Mouse (Mus musculus) thymus, postnatal 14 days (tissue): Measurements from ENCODE around the gene 1700030K09Rik.

Source experiments
- DNase-seq: peaks from one replicate; pipeline ENCODE4 v3.0.0; 2021

Gene 1700030K09Rik

GRCm38 (mm10) chr8:72464211-72464610, 20.5 kb downstream of the 1700030K09Rik start:
- no peak for DNase-seq

- DNase-seq = no peak
These were observed 25.6 kb downstream of the 1700030K09Rik start for GRCm38 (mm10) chr8:72469243-72469642.

- DNase-seq = no peak
These were observed 26.3 kb downstream of the 1700030K09Rik start for GRCm38 (mm10) chr8:72469984-72470383.

- DNase-seq = no peak
These were observed 27.0 kb downstream of the 1700030K09Rik start for GRCm38 (mm10) chr8:72470684-72471083.

- peak; percentile 96 for DNase-seq
These were observed 31.3 kb downstream of the 1700030K09Rik start, which contains the start of gene Cherp for GRCm38 (mm10) chr8:72474826-72475546. TSS of gene Cherp (minus strand) at chr8:72475226.

GRCm38 (mm10) chr8:72485456-72486199, 41.9 kb downstream of the 1700030K09Rik start:
- DNase-seq = no peak

GRCm38 (mm10) chr8:72487014-72487413, 43.3 kb downstream of the 1700030K09Rik start:
- no peak for DNase-seq

- no peak for DNase-seq
These were observed 47.3 kb downstream of the 1700030K09Rik start for GRCm38 (mm10) chr8:72491017-72491416.

GRCm38 (mm10) chr8:72491680-72492621, 48.3 kb downstream of the 1700030K09Rik start, which contains the start of gene Slc35e1:
TSS of gene Slc35e1 (minus strand) at chr8:72492614.
- DNase-seq = peak; percentile 29

- DNase-seq = peak; percentile 100
These were observed 49.0 kb downstream of the 1700030K09Rik start for GRCm38 (mm10) chr8:72492622-72493081.

- no peak for DNase-seq
These were observed 49.7 kb downstream of the 1700030K09Rik start for GRCm38 (mm10) chr8:72493381-72493780.

- DNase-seq = no peak
These were observed 51.9 kb downstream of the 1700030K09Rik start for GRCm38 (mm10) chr8:72495411-72496111.

GRCm38 (mm10) chr8:72496217-72496616, 52.5 kb downstream of the 1700030K09Rik start:
- DNase-seq = no peak

- DNase-seq = no peak
These were observed 54.2 kb downstream of the 1700030K09Rik start for GRCm38 (mm10) chr8:72497911-72498310.

- no peak for DNase-seq
These were observed 54.8 kb downstream of the 1700030K09Rik start for GRCm38 (mm10) chr8:72498527-72498926.

GRCm38 (mm10) chr8:72499521-72500284, 56.0 kb downstream of the 1700030K09Rik start:
- no peak for DNase-seq

GRCm38 (mm10) chr8:72500521-72500931, 56.8 kb downstream of the 1700030K09Rik start:
- no peak for DNase-seq

GRCm38 (mm10) chr8:72504137-72504536, 60.5 kb downstream of the 1700030K09Rik start:
- no peak for DNase-seq

GRCm38 (mm10) chr8:72504637-72505314, 61.1 kb downstream of the 1700030K09Rik start:
- no peak for DNase-seq

GRCm38 (mm10) chr8:72507505-72507904, 63.8 kb downstream of the 1700030K09Rik start:
- DNase-seq = no peak
